18 mouse cellular contexts compared by ENCODE assay signal in the genomic region with DNA sequence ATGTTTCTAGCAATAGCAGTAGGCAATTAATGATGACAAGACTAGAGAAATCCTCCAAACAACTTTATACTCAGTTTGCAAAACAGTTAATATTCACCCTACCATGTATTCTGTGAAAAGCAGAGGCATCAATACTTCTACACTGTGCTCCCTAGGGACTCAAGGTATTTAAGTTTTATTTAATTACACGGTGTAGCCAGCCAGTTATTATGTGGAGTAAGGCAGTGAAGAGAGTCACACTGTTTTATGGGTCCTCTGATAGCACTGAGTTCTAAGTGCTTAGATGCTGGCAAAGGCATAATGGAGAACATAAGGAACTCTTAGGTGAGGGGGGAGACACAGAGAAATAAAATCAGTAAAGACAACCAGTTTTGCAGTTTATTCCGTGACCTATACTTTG.
"Had no signal": no experiment of that assay in that cellular context is flagged by ENCODE, and none has a peak within 500 bp of the region (broad histone marks: within the 10 kb centered on the region; RNA-seq: fewer than 3 reads in every experiment).

No protein-coding gene starts in this region.

- H3K9me3 ChIP-seq: liver, embryonic 12.5 days; midbrain, embryonic 10.5 days; midbrain, embryonic 12.5 days; neural tube, embryonic 12.5 days; stomach, embryonic 15.5 days had no signal

- H3K4me2 ChIP-seq: liver, embryonic 12.5 days; lung, embryonic 14.5 days; midbrain, embryonic 12.5 days; neural tube, embryonic 12.5 days; stomach, embryonic 15.5 days had no signal

- ATAC-seq: liver, embryonic 12.5 days had no signal

- DNase-seq: lung, adult 18-20 months; lung, embryonic 14.5 days; lung, postnatal 10 days; lung, postnatal 4 days; midbrain, embryonic 14.5 days; retina, postnatal 1 day; right cerebral cortex, postnatal 14 days; thymus, adult 2 months; thymus, postnatal 25 days; thymus, postnatal 4 days had no signal

- H3K27me3 ChIP-seq: liver, embryonic 12.5 days; midbrain, embryonic 12.5 days; neural tube, embryonic 12.5 days; stomach, embryonic 15.5 days had no signal

- H3K27ac ChIP-seq: liver, embryonic 12.5 days; liver, embryonic 14.5 days; midbrain, embryonic 10.5 days; midbrain, embryonic 12.5 days; neural tube, embryonic 12.5 days; stomach, embryonic 15.5 days; stomach, postnatal 0 days had no signal

- H3K9ac ChIP-seq: liver, embryonic 12.5 days; liver, embryonic 14.5 days; lung, embryonic 14.5 days; midbrain, embryonic 12.5 days; neural tube, embryonic 12.5 days; stomach, embryonic 15.5 days had no signal

- H3K4me3 ChIP-seq: liver, embryonic 12.5 days; midbrain, embryonic 10.5 days; midbrain, embryonic 12.5 days; myocyte; neural tube, embryonic 12.5 days; stomach, embryonic 15.5 days had no signal

- H3K36me3 ChIP-seq: liver, embryonic 12.5 days; midbrain, embryonic 10.5 days; midbrain, embryonic 12.5 days; neural tube, embryonic 12.5 days; stomach, embryonic 15.5 days had no signal

- H3K4me1 ChIP-seq: liver, embryonic 12.5 days; midbrain, embryonic 10.5 days; midbrain, embryonic 12.5 days; neural tube, embryonic 12.5 days; stomach, embryonic 15.5 days had no signal
